Mouse (Mus musculus) retina, postnatal 7 days (tissue): ENCODE measurements around the gene Trex2.

Experiments used
- DNase-seq: peaks from one replicate; pipeline ENCODE4 v3.0.0-alpha.2; 2012; ENCODE audit warnings: low read depth, low spot score

Gene Trex2

DNA sequence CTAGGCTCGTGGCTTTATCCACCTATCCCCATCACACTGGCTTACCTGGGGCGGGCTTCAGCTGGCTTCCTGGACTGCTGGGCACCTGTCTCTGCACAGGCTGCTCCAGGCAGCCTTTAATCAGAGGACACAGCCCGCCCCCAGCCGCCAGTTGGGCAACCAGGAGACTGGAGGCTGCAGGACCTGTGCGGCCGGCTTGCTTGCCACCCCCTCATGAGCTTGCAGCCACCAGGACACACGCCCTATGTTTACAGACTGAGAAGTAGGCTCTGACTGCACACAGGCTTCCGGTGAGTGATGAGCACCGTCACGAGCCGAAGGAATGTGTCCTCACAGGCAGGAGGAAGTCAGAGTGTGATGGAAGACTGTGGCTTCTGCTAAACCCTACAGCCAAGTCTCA is at the start of gene Trex2:
Gene Trex2, minus strand, starts transcription at position 93 of the 400 bp plus-strand sequence.
- no peak for DNase-seq

GRCm38 (mm10) chrX:73484870-73485269 is 49.7 kb upstream of the Trex2 start:
- no peak for DNase-seq

GRCm38 (mm10) chrX:73484076-73484475 is 48.9 kb upstream of the Trex2 start:
- DNase-seq: no peak

- DNase-seq: no peak
Observed at GRCm38 (mm10) chrX:73483484-73483810, 48.3 kb upstream of the Trex2 start, which contains the start of gene Bgn. TSS of gene Bgn (plus strand) at chrX:73483602.

DNA sequence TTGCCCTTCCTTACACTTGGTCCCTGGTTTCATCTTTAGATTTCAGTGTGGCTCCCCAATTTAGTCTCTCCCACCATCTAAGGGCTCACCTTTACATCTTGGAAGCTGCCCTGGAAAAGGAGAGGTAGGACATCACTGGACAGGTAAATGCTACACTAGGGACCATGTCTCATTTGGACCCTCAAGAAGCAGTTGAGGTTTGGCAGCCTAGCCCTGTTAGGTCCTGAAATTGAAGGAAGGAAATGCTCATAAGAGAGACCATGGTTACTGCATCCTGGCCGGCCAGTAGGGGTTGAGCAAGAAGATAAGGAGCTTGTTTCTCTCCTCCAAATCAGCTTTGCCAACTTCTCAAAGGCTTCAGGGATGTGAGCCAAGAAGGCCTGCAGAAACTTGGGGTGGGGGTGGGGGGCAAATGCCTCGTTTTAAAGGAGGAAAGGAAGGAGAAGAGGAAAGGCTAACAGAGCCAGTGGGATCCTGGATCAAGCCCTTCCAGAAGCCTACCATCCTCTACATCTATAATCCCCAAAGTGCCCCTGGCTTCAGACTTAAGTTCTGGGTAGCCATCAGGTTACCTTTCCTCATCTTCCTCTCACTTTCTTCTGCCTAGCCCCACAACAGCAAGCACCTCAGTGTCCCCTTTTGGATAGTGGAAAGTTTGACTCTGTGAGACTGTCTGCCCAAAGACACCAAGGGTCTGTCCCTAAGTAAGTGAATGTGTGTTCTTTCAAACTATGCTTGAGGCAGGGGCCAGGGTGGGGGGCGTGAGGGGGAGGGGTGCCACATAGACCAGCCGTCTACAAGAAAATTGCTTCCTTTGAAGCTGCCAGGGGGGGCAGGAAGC is 47.7 kb upstream of the Trex2 start:
- no peak for DNase-seq

DNA sequence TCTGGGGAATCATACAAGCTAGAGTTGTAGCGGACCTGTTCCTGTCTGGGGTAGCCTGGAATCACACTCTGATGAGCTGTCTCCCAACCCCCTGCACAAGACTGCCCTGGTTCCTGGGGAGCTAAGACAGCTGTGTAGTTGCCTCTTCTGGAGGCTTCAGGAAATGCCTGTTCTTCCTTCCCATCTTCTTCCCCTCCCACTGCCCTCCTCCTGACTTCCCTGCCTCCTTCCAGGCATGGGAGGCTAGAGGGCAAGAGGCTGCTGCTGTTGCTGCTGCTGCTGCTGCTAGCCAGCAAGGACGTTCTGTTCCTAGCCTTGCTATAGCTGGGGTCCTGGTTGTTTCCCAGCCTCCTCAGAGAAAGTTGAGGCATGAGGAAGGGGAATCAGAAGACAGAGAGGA is 45.2 kb upstream of the Trex2 start:
- DNase-seq: no peak

DNA sequence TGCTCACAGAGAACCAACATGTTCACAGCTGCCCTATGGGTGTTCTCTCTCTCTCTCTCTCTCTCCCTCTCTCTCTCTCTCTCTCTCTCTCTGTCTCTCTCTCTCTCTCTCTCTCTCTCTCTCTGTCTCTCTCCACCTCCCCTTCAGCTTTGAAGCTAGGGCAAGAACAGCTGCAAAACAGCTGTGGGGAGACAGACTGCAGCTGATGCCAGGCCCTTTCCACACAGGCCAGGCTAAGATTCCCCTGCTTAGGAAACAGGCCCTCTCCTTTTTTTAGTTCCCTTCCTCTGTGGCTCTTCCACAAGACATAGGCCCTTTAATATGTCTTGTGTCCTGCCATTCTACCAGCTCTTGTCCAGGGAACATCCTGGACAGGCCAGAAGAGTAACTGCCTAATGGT is 44.5 kb upstream of the Trex2 start:
- no peak for DNase-seq

GRCm38 (mm10) chrX:73477500-73477899 is 42.4 kb upstream of the Trex2 start:
- DNase-seq: no peak

GRCm38 (mm10) chrX:73476621-73477020 is 41.5 kb upstream of the Trex2 start:
- DNase-seq: no peak

- DNase-seq: no peak
Observed at GRCm38 (mm10) chrX:73475658-73476256, 40.6 kb upstream of the Trex2 start.

DNA sequence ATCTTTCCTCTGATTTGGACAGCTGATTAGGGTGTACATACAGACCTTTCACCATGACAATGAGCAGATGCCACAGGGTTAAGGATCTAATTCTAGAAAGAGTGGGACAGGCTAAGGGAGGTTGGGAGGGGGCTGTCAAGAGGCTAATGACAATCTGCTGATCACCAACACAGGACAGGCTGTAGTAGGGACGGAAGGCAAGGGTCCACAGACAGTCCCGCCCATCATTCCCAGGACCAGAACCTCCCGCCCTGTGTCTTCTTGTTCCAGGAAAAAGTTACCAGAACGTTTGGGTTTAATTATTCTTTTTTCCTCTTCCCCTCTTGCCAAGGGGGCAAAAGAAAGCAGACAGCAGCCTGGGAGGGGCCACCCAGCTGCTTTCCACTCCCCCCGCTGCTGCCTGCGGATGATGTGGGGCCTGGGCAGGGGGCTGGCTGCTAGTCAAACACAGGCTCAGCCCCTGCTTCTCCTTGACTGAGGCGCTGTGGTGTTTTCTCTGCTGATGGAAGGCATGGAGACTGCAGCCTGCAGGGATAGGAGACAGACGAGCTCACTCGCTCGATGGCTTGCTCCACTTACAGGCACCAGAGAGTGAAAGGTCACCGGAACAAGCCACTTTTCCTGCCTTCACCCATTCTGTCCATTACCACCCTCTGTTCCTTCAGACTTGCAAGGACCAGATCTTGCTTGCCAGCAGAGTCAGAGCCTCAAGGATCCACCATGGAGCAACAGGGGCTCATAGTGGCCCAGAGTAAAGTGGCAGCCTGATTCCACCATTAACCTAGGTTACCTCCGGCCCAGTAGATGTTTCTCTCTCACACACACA is 39.4 kb upstream of the Trex2 start:
- no peak for DNase-seq

DNA sequence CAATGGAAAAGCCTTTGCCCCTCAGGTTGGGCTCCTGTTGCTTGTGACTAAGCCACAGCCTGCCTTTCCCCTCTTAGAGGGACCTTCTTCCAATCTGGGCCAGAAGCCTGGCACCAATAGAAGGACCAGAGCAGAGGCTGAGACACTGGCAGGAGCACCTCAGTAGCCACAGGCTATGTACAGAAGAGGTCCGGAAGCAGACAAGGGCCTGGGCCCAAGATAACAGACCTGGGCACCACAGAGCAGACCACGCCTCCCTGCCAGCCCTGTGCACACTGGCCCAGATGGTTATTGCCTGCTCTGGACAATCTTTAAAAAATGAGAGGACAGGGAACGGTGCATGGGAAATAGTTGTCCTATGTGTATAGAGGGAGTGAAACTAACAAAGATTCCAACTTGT is 36.6 kb upstream of the Trex2 start:
- DNase-seq: no peak

DNA sequence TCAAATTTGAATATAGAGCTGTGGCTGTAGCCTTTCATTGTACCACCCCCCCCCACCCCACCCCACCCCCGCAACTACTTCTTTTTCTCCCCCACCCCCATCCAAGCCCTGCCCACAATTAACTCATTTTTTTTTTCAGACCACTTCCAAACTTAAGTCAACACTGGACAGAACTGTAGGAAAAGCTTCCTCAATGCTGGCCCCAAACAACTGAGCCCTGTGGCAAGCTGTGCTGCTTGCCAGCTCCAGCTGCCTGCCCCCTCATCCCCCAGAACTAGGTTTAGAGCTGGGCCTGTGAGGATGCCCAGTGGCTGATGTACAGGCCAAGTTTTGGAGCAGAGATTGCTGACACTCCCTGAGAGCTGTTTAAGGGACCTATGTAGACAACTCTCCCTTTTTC is 33.6 kb upstream of the Trex2 start:
- no peak for DNase-seq

- DNase-seq: no peak
Observed at GRCm38 (mm10) chrX:73468330-73468729, 33.2 kb upstream of the Trex2 start.

DNA sequence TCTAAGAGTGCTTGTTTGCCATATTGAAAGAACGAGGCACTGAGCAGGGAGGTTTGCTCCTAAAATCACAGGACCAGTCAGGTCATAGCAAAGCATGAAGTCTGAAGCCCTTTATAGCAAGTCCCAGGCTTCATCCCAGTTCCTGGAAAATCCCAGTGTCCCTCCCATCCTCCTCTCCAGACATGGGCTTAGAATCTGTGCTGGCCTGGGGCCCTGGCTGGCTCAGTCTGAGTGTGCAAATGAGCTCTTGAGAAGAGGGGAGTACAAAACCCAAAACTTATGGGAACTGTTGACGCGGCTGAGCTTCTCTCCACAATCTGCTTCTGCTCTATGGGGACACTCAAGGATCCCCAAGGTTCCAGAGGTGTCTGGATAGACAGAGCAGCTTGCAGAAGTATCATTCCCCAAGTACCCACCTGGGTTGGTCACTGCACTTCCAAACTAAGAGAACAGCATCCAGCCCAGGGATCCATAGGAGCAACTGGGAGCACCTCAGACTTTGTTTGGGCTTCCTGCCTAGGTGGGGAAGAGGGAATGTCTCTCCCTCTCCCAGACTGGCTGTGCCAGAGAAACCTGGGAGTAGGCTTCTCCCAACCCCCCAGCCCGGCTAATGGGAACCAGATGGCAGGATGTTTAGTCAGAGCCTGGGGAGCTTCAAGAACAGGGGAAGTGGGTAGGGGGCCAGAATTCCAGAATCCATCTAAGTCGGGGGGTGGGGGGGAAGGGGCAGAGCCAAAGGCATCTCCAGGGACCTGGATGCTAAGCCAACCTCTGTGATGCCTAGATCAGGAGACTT is 32.5 kb upstream of the Trex2 start:
- no peak for DNase-seq

- DNase-seq: no peak
Observed at GRCm38 (mm10) chrX:73465483-73466186, 30.5 kb upstream of the Trex2 start.

DNA sequence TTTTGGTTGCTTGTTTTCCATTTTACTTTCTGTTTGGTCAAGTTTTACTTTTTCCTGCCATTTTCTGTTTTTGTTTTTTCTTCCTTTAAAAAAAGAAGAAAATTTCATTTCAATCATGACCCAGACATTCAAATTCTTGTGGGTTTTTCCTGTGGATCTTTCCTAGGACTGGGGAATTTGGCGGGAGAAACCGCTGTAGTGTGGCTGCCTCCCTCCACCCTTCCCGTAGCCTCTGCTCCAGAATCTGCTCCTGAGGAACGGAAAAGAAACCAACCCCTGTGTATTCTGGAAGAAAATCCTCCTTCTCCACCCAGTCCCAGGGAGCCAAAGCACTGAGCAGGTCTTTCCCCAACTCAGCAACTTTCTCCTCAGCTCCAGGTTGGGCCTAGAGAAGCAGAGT is 25.6 kb upstream of the Trex2 start:
- DNase-seq: no peak

DNA sequence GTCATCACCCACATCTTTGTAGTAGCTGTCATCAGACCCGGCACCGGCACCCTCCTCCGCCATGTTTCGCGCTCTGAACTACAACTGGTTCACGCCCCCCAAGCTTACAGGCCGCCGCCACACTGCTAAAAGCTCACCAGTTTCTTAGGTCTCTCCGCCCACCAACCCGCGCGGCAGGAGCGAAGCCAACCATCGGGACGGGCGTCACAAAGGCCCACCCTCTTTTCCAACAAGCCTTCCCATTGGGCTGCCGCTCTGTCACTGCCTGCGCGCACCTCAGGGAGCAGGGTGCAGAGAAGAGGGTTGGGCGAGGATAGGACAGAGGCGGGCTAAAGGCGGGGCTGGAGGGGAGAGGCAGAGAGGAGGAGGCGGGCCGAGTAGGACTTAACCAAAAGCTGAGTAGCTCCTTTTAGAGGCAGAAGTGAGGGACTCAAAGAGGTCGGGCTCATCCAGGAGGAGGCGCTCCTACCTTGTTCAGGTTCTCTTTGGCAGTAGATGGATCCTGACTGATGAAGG is 23.8 kb upstream of the Trex2 start, which contains the start of gene Haus7:
Gene Haus7, minus strand, starts transcription at position 168 of the 516 bp plus-strand sequence.
- peak; percentile 81 for DNase-seq

DNA sequence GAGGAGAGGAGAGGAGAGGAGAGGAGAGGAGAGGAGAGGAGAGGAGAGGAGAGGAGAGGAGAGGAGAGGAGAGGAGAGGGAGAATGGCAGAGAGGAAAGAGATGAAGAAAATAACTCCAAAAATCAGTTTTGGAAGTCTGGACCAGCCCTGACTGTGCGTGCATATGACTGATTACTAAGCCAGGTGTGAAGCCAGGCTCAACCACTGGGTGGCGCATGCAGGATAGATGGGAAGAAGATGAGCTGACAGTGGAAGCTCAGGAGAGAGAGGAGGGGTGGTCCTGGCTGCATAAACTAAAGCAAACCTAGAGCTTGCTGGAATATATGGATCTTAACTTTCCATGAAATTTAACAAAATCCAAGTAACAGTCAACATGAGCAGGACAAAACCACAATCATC is 16.8 kb upstream of the Trex2 start:
- peak; percentile 27 for DNase-seq

- DNase-seq: no peak
Observed at GRCm38 (mm10) chrX:73441428-73441827, 6.3 kb upstream of the Trex2 start.

- no peak for DNase-seq
Observed at GRCm38 (mm10) chrX:73432850-73433249, 2.3 kb downstream of the Trex2 start.
